Mouse (Mus musculus): ENCODE measurements around the gene Gramd1c.
A peak's percentile ranks its signal among the peaks of the same experiment; 100 is the strongest.

The Gramd1c gene

GRCm38 (mm10) chr16:44063025-44063894 is at the start of gene Gramd1c:
Gene Gramd1c (minus strand): TSS chr16:44063345.
- no peak for DNase-seq (ENCODE audit: extremely low read depth, low read depth, low spot score)

GRCm38 (mm10) chr16:44109002-44109401 is 45.9 kb upstream of the Gramd1c start:
- DNase-seq (ENCODE audit: extremely low read depth, low read depth, low spot score): no peak

GRCm38 (mm10) chr16:44105211-44105610 is 42.1 kb upstream of the Gramd1c start:
- no peak for DNase-seq (ENCODE audit: extremely low read depth, low read depth, low spot score)

- DNase-seq (ENCODE audit: extremely low read depth, low read depth, low spot score): no peak
Observed at GRCm38 (mm10) chr16:44103806-44104766, 40.9 kb upstream of the Gramd1c start.

GRCm38 (mm10) chr16:44102925-44103324 is 39.8 kb upstream of the Gramd1c start:
- no peak for DNase-seq (ENCODE audit: extremely low read depth, low read depth, low spot score)

GRCm38 (mm10) chr16:44101181-44101710 is 38.1 kb upstream of the Gramd1c start:
- peak; percentile 77 for DNase-seq (ENCODE audit: extremely low read depth, low read depth, low spot score)

- DNase-seq (ENCODE audit: extremely low read depth, low read depth, low spot score): no peak
Observed at GRCm38 (mm10) chr16:44099377-44099776, 36.2 kb upstream of the Gramd1c start.

GRCm38 (mm10) chr16:44087650-44088049 is 24.5 kb upstream of the Gramd1c start:
- DNase-seq (ENCODE audit: extremely low read depth, low read depth, low spot score): no peak

- no peak for DNase-seq (ENCODE audit: extremely low read depth, low read depth, low spot score)
Observed at GRCm38 (mm10) chr16:44061341-44061740, 1.8 kb downstream of the Gramd1c start.

GRCm38 (mm10) chr16:44060604-44061286 is 2.4 kb downstream of the Gramd1c start:
- no peak for DNase-seq (ENCODE audit: extremely low read depth, low read depth, low spot score)

- DNase-seq (ENCODE audit: extremely low read depth, low read depth, low spot score): no peak
Observed at GRCm38 (mm10) chr16:44058745-44059144, 4.4 kb downstream of the Gramd1c start.

- DNase-seq (ENCODE audit: extremely low read depth, low read depth, low spot score): no peak
Observed at GRCm38 (mm10) chr16:44055766-44056165, 7.4 kb downstream of the Gramd1c start.

- DNase-seq (ENCODE audit: extremely low read depth, low read depth, low spot score): no peak
Observed at GRCm38 (mm10) chr16:44053265-44053664, 9.9 kb downstream of the Gramd1c start.

- no peak for DNase-seq (ENCODE audit: extremely low read depth, low read depth, low spot score)
Observed at GRCm38 (mm10) chr16:44052390-44052789, 10.8 kb downstream of the Gramd1c start.

- DNase-seq (ENCODE audit: extremely low read depth, low read depth, low spot score): no peak
Observed at GRCm38 (mm10) chr16:44050139-44050538, 13.0 kb downstream of the Gramd1c start.

- DNase-seq (ENCODE audit: extremely low read depth, low read depth, low spot score): no peak
Observed at GRCm38 (mm10) chr16:44039112-44039511, 24.0 kb downstream of the Gramd1c start.

- DNase-seq (ENCODE audit: extremely low read depth, low read depth, low spot score): no peak
Observed at GRCm38 (mm10) chr16:44035221-44035620, 27.9 kb downstream of the Gramd1c start.

GRCm38 (mm10) chr16:44033365-44033764 is 29.8 kb downstream of the Gramd1c start:
- DNase-seq (ENCODE audit: extremely low read depth, low read depth, low spot score): no peak

GRCm38 (mm10) chr16:44029273-44029672 is 33.9 kb downstream of the Gramd1c start:
- DNase-seq (ENCODE audit: extremely low read depth, low read depth, low spot score): no peak

- no peak for DNase-seq (ENCODE audit: extremely low read depth, low read depth, low spot score)
Observed at GRCm38 (mm10) chr16:44026822-44027221, 36.3 kb downstream of the Gramd1c start.

- no peak for DNase-seq (ENCODE audit: extremely low read depth, low read depth, low spot score)
Observed at GRCm38 (mm10) chr16:44026210-44026609, 36.9 kb downstream of the Gramd1c start.

Measured in fat pad, adult 2 months (tissue).